Mouse (Mus musculus) spleen, embryonic (tissue): ENCODE results near the gene 4930544D05Rik.

Source experiments
- CTCF ChIA-PET: fragments of 350-600 bp; sonication (Branson Sonifier 250); formaldehyde crosslinking; loops from one replicate; lab custom pipeline; 2022; lab: Charles Lee

Gene 4930544D05Rik

GRCm38 (mm10) chr11:70597301-70597700, 18.3 kb upstream of the 4930544D05Rik start:
- CTCF ChIA-PET = interaction anchor here (1.0 kb wide), 2 partner anchors 11 to 279 kb away, joined by 4 to 6 read pairs; no protein-coding TSS in a partner anchor

- CTCF ChIA-PET = interaction anchor here (0.7 to 1.0 kb wide), 2 partner anchors 12 to 146 kb away, joined by 4 to 5 read pairs; no protein-coding TSS in a partner anchor
These were observed 17.1 kb upstream of the 4930544D05Rik start for GRCm38 (mm10) chr11:70598451-70598953.

- CTCF ChIA-PET = no interaction called here
These were observed 10.6 kb upstream of the 4930544D05Rik start for GRCm38 (mm10) chr11:70605024-70605566.

- CTCF ChIA-PET = no interaction called here
These were observed 8.9 kb upstream of the 4930544D05Rik start for GRCm38 (mm10) chr11:70606717-70607116.

GRCm38 (mm10) chr11:70607611-70608010, 8.0 kb upstream of the 4930544D05Rik start:
- CTCF ChIA-PET = no interaction called here

GRCm38 (mm10) chr11:70608381-70609066, 7.1 kb upstream of the 4930544D05Rik start:
- CTCF ChIA-PET = no interaction called here

GRCm38 (mm10) chr11:70610752-70611151, 4.9 kb upstream of the 4930544D05Rik start:
- CTCF ChIA-PET = interaction anchor here (0.6 kb wide), 1 partner anchor 10 kb away, joined by 6 read pairs; no protein-coding TSS in a partner anchor

- CTCF ChIA-PET = no interaction called here
These were observed 3.1 kb upstream of the 4930544D05Rik start for GRCm38 (mm10) chr11:70612505-70612904.

- CTCF ChIA-PET = interaction anchor here (1.4 kb wide), 1 partner anchor 10 kb away, joined by 3 read pairs; no protein-coding TSS in a partner anchor
These were observed 574 bp upstream of the 4930544D05Rik start for GRCm38 (mm10) chr11:70615074-70615473.

GRCm38 (mm10) chr11:70619101-70619500, 3.5 kb downstream of the 4930544D05Rik start, which contains the start of gene Chrne:
TSS of gene Chrne (minus strand) at chr11:70619216.
- CTCF ChIA-PET = no interaction called here

- CTCF ChIA-PET = no interaction called here
These were observed 6.5 kb downstream of the 4930544D05Rik start for GRCm38 (mm10) chr11:70621972-70622814.

- CTCF ChIA-PET = interaction anchor here (0.6 to 0.7 kb wide), 2 partner anchors 142 to 1152 kb away, joined by 3 read pairs; no protein-coding TSS in a partner anchor
These were observed 7.5 kb downstream of the 4930544D05Rik start for GRCm38 (mm10) chr11:70623053-70623742.

GRCm38 (mm10) chr11:70625473-70625872, 9.8 kb downstream of the 4930544D05Rik start:
- CTCF ChIA-PET = interaction anchor here (0.6 to 1.2 kb wide), 3 partner anchors 10 to 210 kb away, joined by 3 to 8 read pairs (median 3); partner anchors contain the start of genes 4930544D05Rik and Rnf167

- CTCF ChIA-PET = no interaction called here
These were observed 11.2 kb downstream of the 4930544D05Rik start for GRCm38 (mm10) chr11:70626877-70627276.

- CTCF ChIA-PET = interaction anchor here (1.0 to 1.3 kb wide), 2 partner anchors 76 to 128 kb away, joined by 3 read pairs; no protein-coding TSS in a partner anchor
These were observed 12.8 kb downstream of the 4930544D05Rik start for GRCm38 (mm10) chr11:70628431-70628830.

- CTCF ChIA-PET = interaction anchor here (0.7 to 1.3 kb wide), 4 partner anchors 75 to 216 kb away, joined by 3 to 10 read pairs (median 3); no protein-coding TSS in a partner anchor
These were observed 13.9 kb downstream of the 4930544D05Rik start for GRCm38 (mm10) chr11:70629557-70629956.

- CTCF ChIA-PET = interaction anchor here (0.9 to 1.1 kb wide), 2 partner anchors 127 to 216 kb away, joined by 3 to 10 read pairs; no protein-coding TSS in a partner anchor
These were observed 14.5 kb downstream of the 4930544D05Rik start for GRCm38 (mm10) chr11:70630129-70630528.

- CTCF ChIA-PET = no interaction called here
These were observed 20.0 kb downstream of the 4930544D05Rik start for GRCm38 (mm10) chr11:70635601-70636000.

GRCm38 (mm10) chr11:70637764-70638163, 22.1 kb downstream of the 4930544D05Rik start:
- CTCF ChIA-PET = no interaction called here

GRCm38 (mm10) chr11:70638293-70638692, 22.6 kb downstream of the 4930544D05Rik start:
- CTCF ChIA-PET = no interaction called here
